Mouse (Mus musculus) adrenal gland, adult (tissue): ENCODE data around the gene Ccdc6.
A peak's percentile ranks its signal among the peaks of the same experiment; 100 is the strongest.

Experiments
- DNase-seq, 2 experiments: peaks; one replicate each; pipeline ENCODE4 v3.0.0; 2022 to 2023; ENCODE audit warnings: low spot score in 1 of 2; ENCODE audit not compliant: inconsistent age in 2 of 2

Gene Ccdc6

GRCm38 (mm10) chr10:70128408-70128807, 31.5 kb downstream of the Ccdc6 start:
- DNase-seq: no peak

- DNase-seq: no peak
Observed at GRCm38 (mm10) chr10:70132087-70132560, 35.2 kb downstream of the Ccdc6 start.

GRCm38 (mm10) chr10:70132714-70133113, 35.8 kb downstream of the Ccdc6 start:
- DNase-seq: no peak

GRCm38 (mm10) chr10:70133188-70133587, 36.3 kb downstream of the Ccdc6 start:
- no peak for DNase-seq

- peak in 1 of 2 experiments; percentile 65 for DNase-seq
Observed at GRCm38 (mm10) chr10:70135680-70136079, 38.8 kb downstream of the Ccdc6 start.

GRCm38 (mm10) chr10:70137652-70138051, 40.7 kb downstream of the Ccdc6 start:
- no peak for DNase-seq

GRCm38 (mm10) chr10:70138150-70138549, 41.2 kb downstream of the Ccdc6 start:
- no peak for DNase-seq

GRCm38 (mm10) chr10:70139368-70139767, 42.4 kb downstream of the Ccdc6 start:
- DNase-seq: no peak

GRCm38 (mm10) chr10:70140414-70140813, 43.5 kb downstream of the Ccdc6 start:
- DNase-seq: no peak

- DNase-seq: no peak
Observed at GRCm38 (mm10) chr10:70142623-70143022, 45.7 kb downstream of the Ccdc6 start.

- DNase-seq: no peak
Observed at GRCm38 (mm10) chr10:70144004-70144557, 47.2 kb downstream of the Ccdc6 start.

GRCm38 (mm10) chr10:70145873-70146272, 49.0 kb downstream of the Ccdc6 start:
- DNase-seq: no peak

GRCm38 (mm10) chr10:70149093-70149492, 52.2 kb downstream of the Ccdc6 start:
- DNase-seq: peak in 1 of 2 experiments; percentile 73

GRCm38 (mm10) chr10:70150301-70150700, 53.4 kb downstream of the Ccdc6 start:
- DNase-seq: no peak

- peak in 1 of 2 experiments; percentile 59 for DNase-seq
Observed at GRCm38 (mm10) chr10:70151171-70151570, 54.2 kb downstream of the Ccdc6 start.

GRCm38 (mm10) chr10:70152190-70152743, 55.3 kb downstream of the Ccdc6 start:
- no peak for DNase-seq

GRCm38 (mm10) chr10:70153810-70154209, 56.9 kb downstream of the Ccdc6 start:
- DNase-seq: no peak

GRCm38 (mm10) chr10:70156431-70157165, 59.7 kb downstream of the Ccdc6 start:
- peak; percentile 48 to 72 for DNase-seq

- DNase-seq: peak; percentile 43 to 61
Observed at GRCm38 (mm10) chr10:70159651-70160320, 62.9 kb downstream of the Ccdc6 start.

GRCm38 (mm10) chr10:70160811-70161210, 63.9 kb downstream of the Ccdc6 start:
- peak; percentile 83 for DNase-seq

- peak in 1 of 2 experiments; percentile 34 for DNase-seq
Observed at GRCm38 (mm10) chr10:70161504-70161903, 64.6 kb downstream of the Ccdc6 start.

- DNase-seq: no peak
Observed at GRCm38 (mm10) chr10:70163681-70164080, 66.8 kb downstream of the Ccdc6 start.
